Mouse (Mus musculus) kidney, embryonic 16.5 days (tissue): ENCODE data around the gene Rcsd1. TPM values are rescaled to one million over a fixed set of nuclear protein-coding genes. Genes with fewer than 3 reads are reported as not detected.

Source experiments
- ATAC-seq: fragments of 200-750 bp; cut with Nextera tagmentation; 2 replicates; pipeline ENCODE4 v1.8.0; 2017; ENCODE audit warnings: moderate TSS enrichment; ENCODE audit not compliant: low FRiP score, low TSS enrichment
- H3K27ac ChIP-seq: fragments of 300-500 bp; sonication (generic); 2 replicates; pipeline ENCODE4 v1.5.1; 2014; ENCODE audit warnings: low read length
- H3K27me3 ChIP-seq: fragments of 300-500 bp; sonication (generic); 2 replicates; pipeline ENCODE4 v1.6.1; 2014; ENCODE audit warnings: low read length, control low read depth, mixed read lengths; ENCODE audit not compliant: insufficient read depth
- H3K36me3 ChIP-seq: fragments of 300-500 bp; sonication (generic); 2 replicates; pipeline ENCODE4 v1.6.1; 2014; ENCODE audit warnings: low read length, control low read depth, mixed read lengths; ENCODE audit not compliant: insufficient read depth
- H3K4me1 ChIP-seq: fragments of 300-500 bp; sonication (generic); 2 replicates; pipeline ENCODE4 v1.6.1; 2014; ENCODE audit warnings: low read length, control low read depth, mixed read lengths; ENCODE audit not compliant: insufficient read depth
- H3K4me2 ChIP-seq: fragments of 300-500 bp; sonication (generic); replicated peaks from 2 replicates; pipeline ENCODE4 v1.6.1; 2014; ENCODE audit warnings: low read depth, low read length
- H3K4me3 ChIP-seq: fragments of 300-500 bp; sonication (generic); 2 replicates; pipeline ENCODE4 v1.5.1; 2014; ENCODE audit warnings: mild to moderate bottlenecking, low read length
- H3K9ac ChIP-seq: fragments of 300-500 bp; sonication (generic); replicated peaks from 2 replicates; pipeline ENCODE4 v1.6.1; 2014; ENCODE audit warnings: low read length
- H3K9me3 ChIP-seq: fragments of 300-500 bp; sonication (generic); 2 replicates; pipeline ENCODE4 v1.6.1; 2016; ENCODE audit warnings: low read length, control low read depth
- WGBS: fragments of 180-500 bp; shearing (Covaris S2); extraction: QIAGEN DNeasy Blood & Tissue Kit; methylation state at CpG from one replicate; pipeline ENCODE4 v1.1.7; 2014; 5-methylcytosine and 5-hydroxymethylcytosine counted together
- polyA plus RNA-seq: library from polyadenylated mRNA; unstranded; fragments of >200 nt; fragmentation: Nextera tagmentation; extraction: Ambion mirVana; gene quantifications from 2 replicates; pipeline ENCODE4 v1.2.1, GENCODE M21; 2015

The Rcsd1 gene
- polyA plus RNA-seq, 1 experiment from 2014 or later: 54.9 TPM

- H3K9ac ChIP-seq: no peak overlapping the region
- ATAC-seq: peak; percentile 41; the same call in 1 of the 2 replicates
- peaks cover 28% of the 10 kb centered on the region for H3K4me1 ChIP-seq
- H3K4me2 ChIP-seq: no peak overlapping the region
- peaks cover 8% of the 10 kb centered on the region; the same call in 1 of the 2 replicates for H3K36me3 ChIP-seq
- H3K27me3 ChIP-seq: no peaks in the 10 kb centered on the region
- no peak overlapping the region for H3K4me3 ChIP-seq
- no peaks in the 10 kb centered on the region for H3K9me3 ChIP-seq
- no peak overlapping the region for H3K27ac ChIP-seq
- WGBS: 36% methylated on average over 5 of the region's 5 CpGs
Observed at GRCm38 (mm10) chr1:165625896-165626295, 83.7 kb downstream of the Rcsd1 start.

GRCm38 (mm10) chr1:165625058-165625457 is 84.5 kb downstream of the Rcsd1 start:
- no peak overlapping the region for H3K4me3 ChIP-seq
- no peak overlapping the region for H3K9ac ChIP-seq
- H3K9me3 ChIP-seq: no peaks in the 10 kb centered on the region
- H3K36me3 ChIP-seq: peaks cover 8% of the 10 kb centered on the region; the same call in 1 of the 2 replicates
- no peak overlapping the region for H3K27ac ChIP-seq
- peaks cover 28% of the 10 kb centered on the region for H3K4me1 ChIP-seq
- H3K27me3 ChIP-seq: no peaks in the 10 kb centered on the region
- ATAC-seq: no peak
- H3K4me2 ChIP-seq: no peak overlapping the region
- WGBS: 79% methylated on average over 5 of the region's 5 CpGs

GRCm38 (mm10) chr1:165618201-165618624 is 91.3 kb downstream of the Rcsd1 start:
- Histone ChIP-seq H3K36me3 (peaks cover 22% of the 10 kb centered on the region), H3K9ac (no peak overlapping the region; the same call in 1 of the 2 replicates), H3K27ac (peak overlapping the region; percentile 85), H3K4me1 (peaks cover 38% of the 10 kb centered on the region), H3K4me2 (0 out of 2 replicates have a peak overlapping the region, but pooled peaks have one; percentile 6), H3K9me3 (peaks cover 10% of the 10 kb centered on the region; the same call in 1 of the 2 replicates), H3K27me3 (no peaks in the 10 kb centered on the region), H3K4me3 (no peak overlapping the region)
- WGBS: 52% methylated on average over 9 of the region's 9 CpGs
- ATAC-seq: peak; percentile 17; the same call in 1 of the 2 replicates

GRCm38 (mm10) chr1:165617166-165617891 is 92.2 kb downstream of the Rcsd1 start:
- Histone ChIP-seq H3K4me2 (peak overlapping the region; percentile 26), H3K4me3 (no peak overlapping the region), H3K27ac (peak overlapping the region; percentile 85), H3K4me1 (peaks cover 38% of the 10 kb centered on the region), H3K36me3 (peaks cover 19% of the 10 kb centered on the region), H3K9me3 (peaks cover 10% of the 10 kb centered on the region; the same call in 1 of the 2 replicates), H3K27me3 (no peaks in the 10 kb centered on the region), H3K9ac (no peak overlapping the region; the same call in 1 of the 2 replicates)
- WGBS: 4% methylated on average over 15 of the region's 15 CpGs
- ATAC-seq: peak; percentile 84

GRCm38 (mm10) chr1:165616652-165617051 is 92.9 kb downstream of the Rcsd1 start:
- Histone ChIP-seq H3K9me3 (peaks cover 10% of the 10 kb centered on the region; the same call in 1 of the 2 replicates), H3K4me1 (peaks cover 38% of the 10 kb centered on the region), H3K27me3 (no peaks in the 10 kb centered on the region), H3K9ac (no peak overlapping the region), H3K36me3 (peaks cover 17% of the 10 kb centered on the region), H3K4me2 (peak overlapping the region; percentile 26), H3K4me3 (no peak overlapping the region), H3K27ac (peak overlapping the region; percentile 85)
- ATAC-seq: peak; percentile 44; the same call in 1 of the 2 replicates
- WGBS: 18% methylated on average over 7 of the region's 7 CpGs

- no peak overlapping the region for H3K9ac ChIP-seq
- no peak overlapping the region for H3K4me2 ChIP-seq
- H3K9me3 ChIP-seq: peaks cover 10% of the 10 kb centered on the region; the same call in 1 of the 2 replicates
- H3K4me1 ChIP-seq: peaks cover 35% of the 10 kb centered on the region
- no peak for ATAC-seq
- H3K36me3 ChIP-seq: peaks cover 17% of the 10 kb centered on the region
- H3K4me3 ChIP-seq: no peak overlapping the region
- H3K27me3 ChIP-seq: no peaks in the 10 kb centered on the region
- WGBS: 92% methylated on average over 3 of the region's 3 CpGs
- no peak overlapping the region for H3K27ac ChIP-seq
Observed at GRCm38 (mm10) chr1:165614793-165615192, 94.8 kb downstream of the Rcsd1 start.

GRCm38 (mm10) chr1:165613926-165614325 is 95.6 kb downstream of the Rcsd1 start:
- Histone ChIP-seq H3K36me3 (peaks cover 17% of the 10 kb centered on the region), H3K4me1 (peaks cover 35% of the 10 kb centered on the region)

GRCm38 (mm10) chr1:165612714-165613113 is 96.8 kb downstream of the Rcsd1 start:
- ATAC-seq: no peak
- H3K4me2 ChIP-seq: no peak overlapping the region
- WGBS: 60% methylated on average over 5 of the region's 5 CpGs
- peaks cover 25% of the 10 kb centered on the region for H3K4me1 ChIP-seq
- no peak overlapping the region for H3K27ac ChIP-seq
- no peaks in the 10 kb centered on the region for H3K27me3 ChIP-seq
- no peak overlapping the region for H3K4me3 ChIP-seq
- no peak overlapping the region for H3K9ac ChIP-seq
- peaks cover 10% of the 10 kb centered on the region; the same call in 1 of the 2 replicates for H3K9me3 ChIP-seq
- H3K36me3 ChIP-seq: peaks cover 24% of the 10 kb centered on the region

More at GRCm38 (mm10) chr1:165613926-165614325, 95.6 kb downstream of the Rcsd1 start:
- ATAC-seq: no peak
- no peak overlapping the region for H3K4me2 ChIP-seq
- peaks cover 10% of the 10 kb centered on the region; the same call in 1 of the 2 replicates for H3K9me3 ChIP-seq
- 65% methylated on average over 4 of the region's 4 CpGs for WGBS
- no peak overlapping the region for H3K4me3 ChIP-seq
- no peaks in the 10 kb centered on the region for H3K27me3 ChIP-seq
- H3K9ac ChIP-seq: no peak overlapping the region
- H3K27ac ChIP-seq: no peak overlapping the region

GRCm38 (mm10) chr1:165610321-165610999 is 99.1 kb downstream of the Rcsd1 start:
- Histone ChIP-seq H3K4me3 (no peak overlapping the region), H3K27ac (peak overlapping the region; percentile 30; the same call in 1 of the 2 replicates), H3K4me2 (no peak overlapping the region), H3K27me3 (no peaks in the 10 kb centered on the region), H3K9ac (no peak overlapping the region), H3K4me1 (0 out of 2 replicates have a peak, but pooled peaks cover 3% of the 10 kb centered on the region), H3K36me3 (peaks cover 36% of the 10 kb centered on the region), H3K9me3 (peaks cover 7% of the 10 kb centered on the region; the same call in 1 of the 2 replicates)
- ATAC-seq: no peak
- WGBS: 71% methylated on average over 9 of the region's 9 CpGs
